Mouse (Mus musculus): Measurements from ENCODE around the gene Fxyd4. TPM values are rescaled to one million over a fixed set of nuclear protein-coding genes. Genes with fewer than 3 reads are reported as not detected.

Gene Fxyd4
- polyA plus RNA-seq, 1 experiment from 2014 or later: 2.0 TPM

DNA sequence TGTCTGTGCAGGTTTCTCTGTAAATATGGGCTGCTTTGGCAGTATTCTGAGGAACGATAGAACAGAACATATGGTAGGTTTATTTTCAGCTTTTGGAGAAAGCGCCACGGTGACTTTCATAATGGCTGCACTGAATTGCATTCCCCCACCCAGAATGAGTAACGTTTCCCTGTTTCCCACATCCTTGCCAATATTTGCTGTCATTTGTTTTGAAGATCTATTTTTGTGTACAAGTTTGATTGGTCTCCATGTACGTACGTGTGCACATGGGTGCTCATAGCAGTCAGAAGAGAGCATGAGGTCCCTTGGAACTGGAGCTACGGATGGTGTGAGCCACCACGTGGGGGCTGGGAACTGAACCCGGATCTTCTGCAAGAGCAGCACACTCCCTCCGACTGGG, 1.5 kb upstream of the Fxyd4 start:
- WGBS: 88% methylated on average over 10 of the region's 10 CpGs
- Histone ChIP-seq H3K27ac (ENCODE audit: low read length) (no peak overlapping the region), H3K27me3 (replicated peaks; ENCODE audit: control insufficient read depth, insufficient read depth, low read length) (no peaks in the 10 kb centered on the region), H3K9me3 (ENCODE audit: control insufficient read depth, low read length) (no peaks in the 10 kb centered on the region), H3K4me3 (ENCODE audit: low read length) (no peak overlapping the region), H3K4me1 (ENCODE audit: control insufficient read depth, insufficient read depth, low read length) (no peaks in the 10 kb centered on the region), H3K36me3 (ENCODE audit: control insufficient read depth, insufficient read depth, low read length) (no peaks in the 10 kb centered on the region), H3K4me2 (ENCODE audit: low read depth, low read length) (no peak overlapping the region), H3K9ac (ENCODE audit: low read depth, low read length) (no peak overlapping the region)
- ATAC-seq: no peak

DNA sequence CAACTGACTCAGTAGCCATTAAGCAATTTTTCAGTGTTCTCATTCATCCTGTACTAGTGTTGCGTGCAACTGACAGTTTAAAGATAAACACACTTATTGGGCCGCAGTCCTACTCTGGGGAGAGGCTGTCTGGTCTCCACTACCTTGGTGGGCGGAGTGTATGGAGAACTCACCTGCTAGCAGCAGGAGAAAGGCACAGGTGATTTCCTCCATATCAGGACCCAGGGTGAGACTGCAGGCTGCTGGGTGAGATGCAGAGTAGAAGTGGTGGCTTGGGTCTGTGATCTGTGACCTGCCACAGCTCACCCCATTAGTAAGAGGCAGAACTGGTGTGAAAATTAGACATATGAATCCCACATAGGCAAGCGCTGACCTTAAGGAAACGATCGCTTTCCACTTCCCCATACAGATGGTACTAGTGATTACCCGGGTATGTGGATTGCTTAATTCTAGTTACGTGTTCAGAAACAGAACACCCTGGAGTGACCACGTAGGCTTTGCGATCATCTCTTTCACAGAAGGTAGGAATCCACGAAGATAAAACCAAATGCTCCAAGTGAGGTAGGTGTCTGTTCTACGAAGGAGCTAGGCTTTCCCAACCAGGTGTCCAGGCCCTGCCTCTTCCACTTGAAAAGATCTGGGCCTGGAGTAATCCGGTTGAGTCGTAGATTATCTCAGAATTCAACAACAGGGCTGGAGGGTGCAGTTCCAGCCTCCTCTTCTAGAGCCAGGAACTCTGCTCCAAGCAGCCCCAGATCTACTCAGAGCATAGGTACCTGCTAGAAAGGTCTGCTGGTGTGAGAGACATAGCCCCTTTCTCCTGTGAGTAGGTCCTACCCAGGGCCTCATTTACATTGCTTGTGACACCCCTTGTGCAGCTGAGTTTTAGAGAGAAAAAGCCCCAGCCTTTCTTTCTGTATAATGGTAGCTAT, 1.5 kb downstream of the Fxyd4 start:
- no peaks in the 10 kb centered on the region for H3K36me3 ChIP-seq (ENCODE audit: control insufficient read depth, insufficient read depth, low read length)
- H3K4me2 ChIP-seq (ENCODE audit: low read depth, low read length): no peak overlapping the region
- H3K27me3 ChIP-seq (replicated peaks; ENCODE audit: control insufficient read depth, insufficient read depth, low read length): no peaks in the 10 kb centered on the region
- H3K4me3 ChIP-seq (ENCODE audit: low read length): no peak overlapping the region
- WGBS: 86% methylated on average over 14 of the region's 14 CpGs
- H3K27ac ChIP-seq (ENCODE audit: low read length): no peak overlapping the region
- ATAC-seq: no peak
- H3K9ac ChIP-seq (ENCODE audit: low read depth, low read length): no peak overlapping the region
- no peaks in the 10 kb centered on the region for H3K4me1 ChIP-seq (ENCODE audit: control insufficient read depth, insufficient read depth, low read length)
- H3K9me3 ChIP-seq (ENCODE audit: control insufficient read depth, low read length): no peaks in the 10 kb centered on the region

DNA sequence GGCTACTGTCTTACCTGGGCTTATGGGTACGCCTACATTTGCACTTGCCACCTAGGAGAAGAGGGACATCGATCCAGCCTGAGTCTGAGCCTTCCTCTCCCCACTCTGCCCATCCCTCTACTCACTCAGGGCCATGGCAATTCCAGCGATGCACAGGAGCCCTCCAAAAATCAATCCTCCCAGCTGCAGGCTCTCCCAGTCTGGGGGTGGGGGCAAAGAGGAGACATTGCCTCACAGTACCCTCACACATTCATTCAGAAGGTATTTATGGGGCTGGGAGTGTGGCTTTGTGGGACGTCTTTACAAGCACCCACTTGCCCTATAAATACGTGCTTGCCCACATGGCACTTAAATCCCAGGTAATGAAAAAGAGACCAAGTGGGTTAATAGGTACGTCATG, 3.2 kb downstream of the Fxyd4 start:
- Histone ChIP-seq H3K4me2 (ENCODE audit: low read depth, low read length) (no peak overlapping the region), H3K27me3 (replicated peaks; ENCODE audit: control insufficient read depth, insufficient read depth, low read length) (no peaks in the 10 kb centered on the region), H3K27ac (ENCODE audit: low read length) (no peak overlapping the region), H3K36me3 (ENCODE audit: control insufficient read depth, insufficient read depth, low read length) (peaks cover 2% of the 10 kb centered on the region; the same call in 1 of the 2 replicates), H3K4me3 (ENCODE audit: low read length) (no peak overlapping the region), H3K9ac (ENCODE audit: low read depth, low read length) (no peak overlapping the region), H3K9me3 (ENCODE audit: control insufficient read depth, low read length) (no peaks in the 10 kb centered on the region), H3K4me1 (ENCODE audit: control insufficient read depth, insufficient read depth, low read length) (no peaks in the 10 kb centered on the region)
- WGBS: 79% methylated on average over 6 of the region's 6 CpGs
- ATAC-seq: no peak

DNA sequence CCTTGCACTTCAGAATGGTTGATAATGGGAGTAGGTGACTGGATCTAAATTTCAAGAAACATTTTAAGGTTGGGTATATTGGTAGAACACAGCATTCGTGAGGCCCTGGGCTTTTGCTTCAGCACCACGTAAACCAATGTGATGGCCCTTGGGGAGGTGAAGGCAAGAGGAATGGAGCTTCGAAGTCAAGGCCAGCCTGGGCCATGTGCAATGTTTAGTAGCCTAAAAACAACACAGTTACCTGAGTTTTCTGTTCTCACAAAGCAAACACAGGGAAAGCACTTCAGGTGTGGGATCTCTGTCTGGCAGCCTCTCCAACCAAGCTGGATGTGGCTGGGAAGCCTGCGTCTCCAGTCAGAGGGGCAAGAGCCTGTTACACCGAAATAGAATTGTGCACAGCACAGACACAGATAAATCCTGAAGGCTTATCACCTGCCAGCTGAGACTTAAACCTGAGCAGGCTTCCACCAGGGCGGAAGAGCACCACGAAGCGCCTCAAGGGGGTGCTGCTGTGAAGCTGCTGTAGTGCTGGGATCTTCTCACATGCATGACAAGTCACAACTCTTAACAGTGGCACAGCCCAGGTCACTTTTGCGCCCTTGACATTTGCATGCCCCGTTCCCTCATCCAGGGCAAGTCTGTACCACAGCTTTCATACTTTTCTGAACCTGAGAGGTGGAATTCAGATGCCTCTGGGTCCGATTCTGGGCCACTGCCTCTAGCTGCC, 5.0 kb downstream of the Fxyd4 start:
- H3K4me1 ChIP-seq (ENCODE audit: control insufficient read depth, insufficient read depth, low read length): no peaks in the 10 kb centered on the region
- no peaks in the 10 kb centered on the region for H3K27me3 ChIP-seq (replicated peaks; ENCODE audit: control insufficient read depth, insufficient read depth, low read length)
- no peak overlapping the region for H3K4me2 ChIP-seq (ENCODE audit: low read depth, low read length)
- H3K9me3 ChIP-seq (ENCODE audit: control insufficient read depth, low read length): no peaks in the 10 kb centered on the region
- peak; percentile 52; the same call in 1 of the 2 replicates for ATAC-seq
- WGBS: 53% methylated on average over 11 of the region's 11 CpGs
- H3K4me3 ChIP-seq (ENCODE audit: low read length): no peak overlapping the region
- peaks cover 2% of the 10 kb centered on the region; the same call in 1 of the 2 replicates for H3K36me3 ChIP-seq (ENCODE audit: control insufficient read depth, insufficient read depth, low read length)
- no peak overlapping the region for H3K9ac ChIP-seq (ENCODE audit: low read depth, low read length)
- H3K27ac ChIP-seq (ENCODE audit: low read length): no peak overlapping the region

DNA sequence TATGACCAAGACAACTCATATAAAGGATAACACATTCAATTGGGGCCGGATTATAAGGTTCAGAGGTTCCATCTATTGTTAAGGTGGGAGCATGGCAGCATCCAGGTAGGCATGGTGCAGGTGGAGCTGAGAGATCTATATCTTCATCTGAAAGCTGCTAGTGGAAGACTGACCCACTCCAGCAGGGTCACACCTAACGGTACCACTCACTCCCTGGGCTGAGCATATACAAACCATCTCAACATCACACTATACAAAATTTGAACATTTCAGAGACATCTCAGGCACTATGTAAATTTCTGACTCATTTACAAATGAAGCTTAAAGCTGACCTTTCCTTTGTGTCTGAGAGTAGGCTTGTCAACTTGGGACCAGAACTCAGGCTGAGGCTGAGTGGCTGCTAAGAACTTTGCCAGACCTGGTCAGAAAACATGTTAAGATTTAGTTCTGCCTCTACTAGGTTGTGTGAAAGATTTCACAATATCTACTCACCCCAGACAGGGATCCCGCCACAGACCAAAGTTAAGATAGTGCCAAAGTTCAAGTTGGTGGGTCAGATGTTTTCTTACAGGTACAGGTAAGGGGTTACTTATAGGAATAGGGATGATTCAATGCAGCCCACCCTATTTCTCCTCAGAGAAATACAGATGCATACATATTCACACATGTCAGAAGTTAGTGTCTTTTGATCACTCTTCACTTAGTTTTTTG, 7.4 kb downstream of the Fxyd4 start:
- no peak overlapping the region for H3K27ac ChIP-seq (ENCODE audit: low read length)
- no peaks in the 10 kb centered on the region for H3K27me3 ChIP-seq (replicated peaks; ENCODE audit: control insufficient read depth, insufficient read depth, low read length)
- H3K9me3 ChIP-seq (ENCODE audit: control insufficient read depth, low read length): no peaks in the 10 kb centered on the region
- ATAC-seq: no peak
- H3K4me1 ChIP-seq (ENCODE audit: control insufficient read depth, insufficient read depth, low read length): no peaks in the 10 kb centered on the region
- H3K36me3 ChIP-seq (ENCODE audit: control insufficient read depth, insufficient read depth, low read length): peaks cover 2% of the 10 kb centered on the region; the same call in 1 of the 2 replicates
- WGBS: 81% methylated on average over 3 of the region's 3 CpGs
- H3K9ac ChIP-seq (ENCODE audit: low read depth, low read length): no peak overlapping the region
- H3K4me3 ChIP-seq (ENCODE audit: low read length): no peak overlapping the region
- H3K4me2 ChIP-seq (ENCODE audit: low read depth, low read length): no peak overlapping the region

DNA sequence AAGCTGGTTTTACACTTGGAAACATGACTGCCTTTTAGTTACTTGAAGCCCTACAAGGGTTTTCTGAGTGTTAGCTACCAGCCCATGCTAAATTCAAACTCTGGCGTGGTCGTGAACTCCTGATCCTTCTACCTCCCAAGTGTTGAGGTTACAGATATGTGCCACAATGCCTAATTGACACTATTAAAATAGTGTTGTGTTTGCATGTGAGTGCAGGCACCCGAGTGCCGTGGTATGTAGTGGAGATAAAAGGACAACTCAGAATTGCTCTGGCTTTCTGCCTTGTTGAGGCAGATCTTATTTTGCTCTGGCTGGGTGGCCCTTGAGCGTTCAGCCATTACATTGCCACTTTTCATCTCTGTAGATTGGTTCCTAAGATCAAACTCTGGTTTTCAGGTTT, 8.7 kb downstream of the Fxyd4 start:
- Histone ChIP-seq H3K4me1 (ENCODE audit: control insufficient read depth, insufficient read depth, low read length) (no peaks in the 10 kb centered on the region), H3K4me2 (ENCODE audit: low read depth, low read length) (no peak overlapping the region), H3K9ac (ENCODE audit: low read depth, low read length) (no peak overlapping the region), H3K27ac (ENCODE audit: low read length) (no peak overlapping the region), H3K27me3 (replicated peaks; ENCODE audit: control insufficient read depth, insufficient read depth, low read length) (no peaks in the 10 kb centered on the region), H3K4me3 (ENCODE audit: low read length) (no peak overlapping the region), H3K36me3 (ENCODE audit: control insufficient read depth, insufficient read depth, low read length) (peaks cover 2% of the 10 kb centered on the region; the same call in 1 of the 2 replicates), H3K9me3 (ENCODE audit: control insufficient read depth, low read length) (no peaks in the 10 kb centered on the region)
- no peak for ATAC-seq
- WGBS: 89% methylated on average over 5 of the region's 5 CpGs

DNA sequence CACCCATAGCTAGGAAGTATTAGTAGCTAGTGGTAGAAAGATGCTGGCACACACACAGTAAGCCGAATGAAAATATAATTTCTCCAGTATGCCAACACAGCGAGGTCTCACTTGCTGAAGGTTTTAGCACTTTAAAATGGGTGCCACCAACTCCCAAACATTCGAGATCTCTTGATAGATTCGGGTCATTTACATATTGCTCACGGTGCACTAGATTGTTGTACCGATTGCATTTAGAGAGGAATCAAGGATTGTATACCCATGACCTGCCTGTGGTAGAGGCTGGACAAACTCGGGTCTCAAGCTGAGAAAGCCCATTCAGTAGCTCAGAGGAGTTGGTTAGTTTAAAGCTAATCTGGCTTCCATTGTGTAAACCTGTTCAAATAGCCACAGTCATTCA, 9.5 kb downstream of the Fxyd4 start:
- Histone ChIP-seq H3K4me3 (ENCODE audit: low read length) (no peak overlapping the region), H3K27ac (ENCODE audit: low read length) (no peak overlapping the region), H3K36me3 (ENCODE audit: control insufficient read depth, insufficient read depth, low read length) (peaks cover 4% of the 10 kb centered on the region; the same call in 1 of the 2 replicates), H3K9ac (ENCODE audit: low read depth, low read length) (no peak overlapping the region), H3K4me1 (ENCODE audit: control insufficient read depth, insufficient read depth, low read length) (no peaks in the 10 kb centered on the region), H3K9me3 (ENCODE audit: control insufficient read depth, low read length) (no peaks in the 10 kb centered on the region), H3K4me2 (ENCODE audit: low read depth, low read length) (no peak overlapping the region), H3K27me3 (replicated peaks; ENCODE audit: control insufficient read depth, insufficient read depth, low read length) (no peaks in the 10 kb centered on the region)
- no peak for ATAC-seq
- WGBS: 85% methylated on average over 7 of the region's 7 CpGs

DNA sequence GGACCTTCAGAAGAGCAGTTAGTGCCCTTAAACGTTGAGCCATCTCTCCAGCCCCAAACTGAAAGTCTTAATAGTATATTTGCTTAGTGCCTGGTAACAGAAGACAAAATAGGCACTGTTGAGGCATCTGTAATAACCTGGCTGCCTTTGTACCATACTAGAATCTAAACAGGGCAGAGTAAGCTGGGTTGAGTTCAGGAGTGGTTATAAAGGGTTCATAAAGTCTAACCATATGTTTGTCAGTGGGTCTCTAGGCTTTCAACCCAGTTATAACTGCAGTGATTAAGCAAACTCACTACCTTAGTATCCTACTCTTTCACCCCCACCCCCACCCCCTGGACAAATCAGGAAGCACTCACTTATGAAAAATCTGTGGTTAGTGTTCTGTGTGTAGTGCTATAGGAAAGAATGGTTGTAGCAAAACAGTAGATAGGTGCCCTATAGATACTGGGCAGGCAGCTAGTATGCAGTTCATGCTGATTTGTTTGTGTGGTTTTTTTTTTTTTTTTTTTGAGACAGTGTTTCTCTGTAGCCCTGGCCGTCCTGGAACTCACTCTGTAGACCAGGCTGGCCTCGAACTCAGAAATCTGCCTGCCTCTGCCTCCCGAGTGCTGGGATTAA, 10.5 kb downstream of the Fxyd4 start:
- no peaks in the 10 kb centered on the region for H3K9me3 ChIP-seq (ENCODE audit: control insufficient read depth, low read length)
- H3K27ac ChIP-seq (ENCODE audit: low read length): no peak overlapping the region
- no peak overlapping the region for H3K4me2 ChIP-seq (ENCODE audit: low read depth, low read length)
- H3K27me3 ChIP-seq (replicated peaks; ENCODE audit: control insufficient read depth, insufficient read depth, low read length): no peaks in the 10 kb centered on the region
- peaks cover 4% of the 10 kb centered on the region; the same call in 1 of the 2 replicates for H3K36me3 ChIP-seq (ENCODE audit: control insufficient read depth, insufficient read depth, low read length)
- H3K4me3 ChIP-seq (ENCODE audit: low read length): no peak overlapping the region
- 68% methylated on average over 4 of the region's 4 CpGs for WGBS
- H3K4me1 ChIP-seq (ENCODE audit: control insufficient read depth, insufficient read depth, low read length): no peaks in the 10 kb centered on the region
- peak; percentile 34; the same call in 1 of the 2 replicates for ATAC-seq
- H3K9ac ChIP-seq (ENCODE audit: low read depth, low read length): no peak overlapping the region

DNA sequence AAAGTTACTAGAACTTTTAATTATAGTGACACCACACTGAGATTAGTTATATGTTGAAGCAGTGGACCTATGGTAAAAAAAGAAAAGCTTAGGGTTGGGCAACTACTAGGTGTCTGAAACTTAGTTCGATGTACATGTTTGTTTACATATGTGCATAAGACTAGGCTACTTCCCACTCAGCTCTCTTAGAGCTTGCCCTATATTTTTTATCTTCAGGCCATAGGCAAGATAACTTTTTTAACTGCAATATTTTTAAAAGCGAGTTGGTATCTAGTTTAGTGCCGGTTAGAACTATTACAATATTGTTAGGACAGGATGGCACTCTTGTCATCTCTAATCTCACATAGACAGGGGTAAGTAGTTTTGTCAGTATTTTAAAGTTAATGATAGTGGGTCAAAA, 15.5 kb downstream of the Fxyd4 start:
- Histone ChIP-seq H3K9me3 (ENCODE audit: control insufficient read depth, low read length) (no peaks in the 10 kb centered on the region), H3K36me3 (ENCODE audit: control insufficient read depth, insufficient read depth, low read length) (peaks cover 2% of the 10 kb centered on the region; the same call in 1 of the 2 replicates), H3K27ac (ENCODE audit: low read length) (no peak overlapping the region), H3K9ac (ENCODE audit: low read depth, low read length) (no peak overlapping the region), H3K4me1 (ENCODE audit: control insufficient read depth, insufficient read depth, low read length) (peaks cover 7% of the 10 kb centered on the region), H3K4me3 (ENCODE audit: low read length) (no peak overlapping the region), H3K4me2 (ENCODE audit: low read depth, low read length) (no peak overlapping the region), H3K27me3 (replicated peaks; ENCODE audit: control insufficient read depth, insufficient read depth, low read length) (no peaks in the 10 kb centered on the region)
- ATAC-seq: no peak
- WGBS: 88% methylated on average over 3 of the region's 3 CpGs

Measured in intestine, embryonic 16.5 days (tissue).